Mouse (Mus musculus): Measurements from ENCODE around the gene Olfr1392.
"Not testable (repeated sequence)": the region's sequence is repeated elsewhere in the genome, so short reads cannot be mapped to it uniquely, and the experiment has no call there.

Gene Olfr1392

DNA sequence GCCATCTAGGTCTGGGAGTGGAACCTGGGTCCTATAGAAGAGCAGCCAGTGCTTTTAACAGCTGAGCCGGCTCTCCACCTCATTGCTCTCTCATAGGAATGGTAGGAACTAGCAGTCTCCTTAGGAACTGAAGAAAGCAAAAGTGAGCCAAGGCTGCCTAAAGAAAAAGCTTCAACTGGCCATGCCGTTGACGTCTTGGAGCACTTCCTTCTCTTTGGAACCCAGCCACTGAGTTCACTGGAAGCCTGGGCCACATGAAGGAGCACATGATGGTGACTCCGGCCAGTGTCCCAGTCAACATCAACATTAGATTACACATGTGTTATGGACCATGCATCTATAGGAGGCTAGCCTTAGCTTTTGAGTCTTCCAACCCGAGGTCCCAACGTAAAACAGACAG is 32.0 kb upstream of the Olfr1392 start:
- DNase-seq: no peak

DNA sequence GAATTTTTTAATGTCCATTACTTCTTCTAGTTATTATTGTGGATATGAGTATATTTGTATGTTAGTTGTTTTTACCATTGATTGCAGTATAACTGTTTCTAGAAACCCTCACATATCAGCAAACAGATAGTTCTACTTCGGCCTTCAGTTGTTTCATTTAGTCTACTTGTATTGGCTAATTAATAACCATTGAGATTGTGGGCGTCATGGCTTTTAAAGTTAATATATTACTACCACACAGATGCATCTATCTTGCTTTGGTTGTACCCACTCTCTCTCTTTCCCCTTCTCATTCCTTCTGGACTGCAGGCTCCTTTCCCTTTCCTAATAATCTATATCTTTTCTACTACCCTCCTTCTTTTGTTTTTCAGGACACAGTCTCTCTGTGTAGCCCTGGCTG is 25.8 kb upstream of the Olfr1392 start:
- no peak for DNase-seq

DNA sequence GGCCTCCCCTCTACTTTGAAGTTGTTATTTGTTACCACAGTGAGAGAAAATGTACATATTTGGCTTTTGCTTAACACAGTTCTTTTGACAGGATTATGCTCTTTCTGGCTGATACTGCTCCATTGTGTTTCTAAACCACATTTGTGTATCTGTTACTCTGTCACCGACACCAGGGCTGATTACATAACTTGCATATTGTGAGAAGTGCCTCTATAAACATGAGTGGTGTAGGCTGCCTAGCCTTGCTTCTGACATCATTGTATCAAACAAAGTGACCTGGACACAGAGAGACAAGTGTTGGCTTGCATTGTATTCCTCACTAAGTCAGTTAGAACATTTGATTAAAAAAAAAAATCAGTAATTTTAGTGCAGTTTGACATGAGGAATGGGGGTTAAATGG is 25.3 kb upstream of the Olfr1392 start:
- DNase-seq: no peak

DNA sequence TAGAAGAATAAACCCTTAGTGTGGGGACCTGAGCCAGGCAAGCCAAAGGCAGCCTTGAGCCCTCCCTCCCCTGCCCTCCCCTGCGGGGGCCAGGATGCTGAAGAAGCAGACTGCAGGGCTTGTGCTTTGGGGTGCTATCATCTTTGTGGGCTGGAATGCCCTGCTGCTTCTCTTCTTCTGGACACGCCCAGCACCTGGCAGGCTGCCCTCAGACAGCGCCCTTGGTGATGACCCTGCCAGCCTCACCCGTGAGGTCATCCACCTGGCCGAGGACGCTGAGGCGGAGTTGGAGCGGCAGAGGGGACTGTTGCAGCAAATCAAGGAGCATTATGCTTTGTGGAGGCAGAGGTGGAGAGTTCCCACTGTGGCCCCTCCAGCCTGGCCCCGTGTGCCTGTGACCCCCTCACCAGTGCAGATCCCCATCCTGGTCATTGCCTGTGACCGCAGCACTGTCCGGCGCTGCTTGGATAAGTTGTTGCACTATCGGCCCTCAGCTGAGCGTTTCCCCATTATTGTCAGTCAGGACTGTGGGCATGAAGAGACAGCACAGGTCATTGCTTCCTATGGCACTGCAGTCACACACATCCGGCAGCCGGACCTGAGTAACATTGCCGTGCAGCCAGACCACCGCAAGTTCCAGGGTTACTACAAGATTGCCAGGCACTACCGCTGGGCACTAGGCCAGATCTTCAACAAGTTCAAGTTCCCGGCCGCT is 24.3 kb upstream of the Olfr1392 start:
- peak; percentile 83 for DNase-seq

DNA sequence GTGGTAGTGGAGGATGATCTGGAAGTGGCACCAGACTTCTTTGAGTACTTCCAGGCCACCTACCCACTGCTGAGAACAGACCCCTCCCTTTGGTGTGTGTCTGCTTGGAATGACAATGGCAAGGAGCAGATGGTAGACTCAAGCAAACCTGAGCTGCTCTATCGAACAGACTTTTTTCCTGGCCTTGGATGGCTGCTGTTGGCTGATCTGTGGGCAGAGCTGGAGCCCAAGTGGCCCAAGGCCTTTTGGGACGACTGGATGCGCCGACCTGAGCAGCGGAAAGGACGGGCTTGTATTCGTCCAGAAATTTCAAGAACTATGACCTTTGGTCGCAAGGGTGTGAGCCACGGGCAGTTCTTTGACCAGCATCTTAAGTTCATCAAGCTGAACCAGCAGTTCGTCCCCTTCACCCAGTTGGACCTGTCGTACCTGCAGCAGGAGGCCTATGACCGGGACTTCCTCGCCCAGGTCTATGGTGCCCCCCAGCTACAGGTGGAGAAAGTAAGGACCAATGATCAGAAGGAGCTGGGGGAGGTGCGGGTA is 23.7 kb upstream of the Olfr1392 start:
- DNase-seq: peak; percentile 45

DNA sequence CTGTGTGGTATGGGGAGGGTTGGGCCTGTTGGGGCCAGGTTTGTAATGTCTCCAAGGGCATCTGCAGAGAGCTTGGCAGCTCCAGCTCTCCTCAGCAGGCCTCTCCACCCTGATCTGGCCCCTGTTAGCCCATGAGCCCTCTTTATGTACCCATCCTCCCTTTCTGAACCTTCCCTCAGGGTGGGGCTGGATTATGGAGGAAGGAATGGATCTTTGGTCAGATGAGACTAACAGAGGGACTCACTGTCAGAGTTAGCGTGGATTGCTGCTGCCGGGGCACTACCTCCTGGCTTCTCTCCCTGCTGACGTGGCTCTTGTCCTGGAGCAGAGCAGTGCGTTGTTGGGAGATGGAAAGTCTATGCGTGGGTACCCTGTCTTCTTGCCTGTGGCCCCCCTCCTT is 22.8 kb upstream of the Olfr1392 start:
- no peak for DNase-seq

DNA sequence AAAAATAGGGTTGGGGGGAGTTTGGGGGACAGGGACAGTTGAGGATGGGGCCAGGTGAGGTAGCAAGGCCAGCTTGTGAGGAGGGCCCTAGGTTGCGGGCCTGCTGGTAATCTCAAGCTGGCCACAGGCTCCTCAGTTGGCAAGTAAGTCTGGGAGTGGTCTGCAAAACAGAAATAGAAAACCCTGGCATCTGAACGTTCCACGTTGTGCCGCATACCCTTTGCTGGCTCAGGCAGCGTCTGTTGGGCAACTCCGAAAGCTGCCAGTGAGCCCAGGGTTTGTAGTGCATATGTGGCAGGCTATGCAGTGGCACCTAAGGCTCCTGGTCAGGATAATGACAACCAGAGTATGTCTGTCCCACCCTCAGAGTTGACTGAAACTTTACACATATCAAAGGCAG is 21.9 kb upstream of the Olfr1392 start:
- DNase-seq: no peak

DNA sequence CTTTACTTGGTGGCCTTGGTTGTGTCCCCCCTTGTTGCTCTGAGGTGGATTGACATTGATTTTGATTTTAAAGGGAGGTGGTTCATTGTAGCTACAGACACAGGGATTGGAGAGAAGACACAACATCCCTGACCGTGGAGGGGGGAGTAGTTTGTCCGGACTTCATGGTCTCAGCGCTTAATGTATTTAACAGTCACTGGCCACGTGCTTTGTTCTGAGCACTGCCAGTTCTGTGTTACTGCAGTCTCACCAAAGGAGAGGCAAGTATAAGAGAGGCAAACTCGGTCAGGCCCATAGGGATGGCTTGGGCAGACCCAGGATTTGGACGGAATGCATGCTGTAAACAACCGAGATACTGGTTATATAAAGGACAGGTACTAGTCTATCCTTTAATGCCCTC is 21.0 kb upstream of the Olfr1392 start:
- no peak for DNase-seq

DNA sequence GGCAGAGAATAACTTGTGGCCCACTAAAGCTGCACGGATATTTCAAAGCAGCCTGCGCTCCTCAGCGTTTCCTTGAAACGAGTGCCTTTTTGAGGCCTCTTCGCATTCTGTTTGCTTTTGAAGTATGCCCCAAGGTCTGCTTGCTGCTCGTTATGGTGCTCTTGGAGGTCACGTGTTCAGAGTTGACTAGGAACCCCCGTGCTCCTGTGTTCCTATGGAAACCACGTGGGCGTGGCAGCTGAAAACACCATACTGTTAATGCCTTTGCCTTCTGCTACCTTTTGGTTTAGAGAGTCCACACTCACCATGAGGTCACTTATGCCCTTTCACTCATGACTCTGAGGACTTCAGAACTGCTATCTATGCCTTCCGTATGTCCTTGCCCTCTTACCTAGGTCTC is 20.5 kb upstream of the Olfr1392 start:
- no peak for DNase-seq

DNA sequence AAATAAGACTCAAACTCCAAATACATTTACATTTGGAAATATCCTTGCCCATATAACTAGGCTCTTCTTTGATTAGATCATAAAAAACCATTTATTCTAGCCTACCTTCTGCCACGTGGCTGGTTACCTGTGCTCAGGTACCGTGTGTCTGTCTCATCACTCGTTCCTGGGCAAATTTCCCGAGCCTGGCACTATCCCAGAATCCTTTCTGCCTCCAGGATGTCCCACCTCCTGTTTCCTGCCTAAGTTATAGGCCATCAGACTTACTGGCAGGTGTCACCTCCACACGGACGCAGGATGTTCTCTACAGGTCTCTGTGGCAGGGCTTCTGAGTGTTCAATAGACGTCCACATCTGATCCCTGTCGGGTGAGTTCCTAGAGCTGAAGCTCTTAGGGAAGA is 20.0 kb upstream of the Olfr1392 start:
- no peak for DNase-seq

DNA sequence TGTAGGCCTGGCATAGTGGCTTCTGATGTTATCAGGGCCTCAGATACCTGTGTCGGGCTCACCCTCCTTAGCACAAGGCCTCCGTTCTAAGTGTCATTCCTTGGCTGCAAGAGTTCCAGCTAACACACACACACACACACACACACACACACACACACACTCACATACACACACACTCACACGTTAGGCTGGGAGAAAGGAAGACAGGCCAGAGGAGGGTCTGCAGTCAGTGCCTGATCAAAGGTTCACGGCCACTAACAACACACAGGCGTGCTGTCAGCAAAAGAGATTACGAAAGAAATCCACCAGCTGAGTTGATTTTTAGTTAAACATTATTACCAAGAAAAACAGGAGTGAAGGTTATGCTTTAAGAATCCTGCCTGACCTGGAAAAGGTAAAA is 18.4 kb upstream of the Olfr1392 start:
- peak; percentile 53 for DNase-seq

DNA sequence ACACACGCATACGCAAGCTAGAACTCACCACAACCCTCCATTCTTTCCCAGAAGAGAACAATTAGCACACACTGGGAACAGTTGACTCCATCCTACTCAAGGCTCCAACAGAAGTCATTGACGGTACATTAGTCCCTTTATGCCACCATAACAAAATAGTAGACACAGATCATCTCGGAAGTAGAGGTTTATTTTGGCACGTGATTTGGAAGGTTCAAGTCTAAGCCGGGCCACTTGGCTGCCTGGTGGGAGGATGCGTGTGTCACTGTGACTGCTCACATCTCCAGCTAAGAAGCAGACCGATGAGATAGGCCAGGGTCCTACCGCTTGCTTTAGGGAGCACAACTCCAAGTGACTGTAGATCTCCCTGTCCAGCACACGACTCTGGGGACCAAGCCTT is 17.8 kb upstream of the Olfr1392 start:
- no peak for DNase-seq

DNA sequence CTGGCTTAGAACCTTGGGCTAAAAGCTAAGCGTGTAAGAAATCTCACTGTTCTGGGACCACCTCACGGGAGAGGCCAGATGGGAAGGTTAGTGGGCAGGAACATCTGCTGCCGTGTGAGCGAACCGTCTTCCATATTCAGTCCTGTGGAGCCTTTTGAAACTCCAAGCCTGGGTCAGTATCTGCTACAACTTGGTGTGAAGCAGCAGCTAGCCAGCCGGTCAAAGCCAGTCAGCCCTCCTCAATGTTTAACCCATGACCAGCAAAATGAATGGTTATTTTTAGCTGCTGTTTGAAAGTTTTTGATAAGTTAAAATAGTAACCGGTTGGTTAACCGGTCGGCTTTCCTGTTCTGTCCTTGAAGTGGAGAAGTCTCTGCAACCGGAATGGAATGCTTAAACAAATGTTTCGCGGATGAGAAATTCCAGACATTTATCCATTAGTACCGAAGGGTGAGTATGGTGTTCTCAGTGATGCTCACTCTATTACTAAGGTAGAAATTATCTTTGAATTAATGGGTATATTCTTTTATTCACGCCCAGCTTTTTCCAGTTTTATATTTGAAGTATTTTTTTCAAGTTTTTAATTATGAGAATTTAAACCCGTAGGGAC is 17.0 kb upstream of the Olfr1392 start:
- peak; percentile 44 for DNase-seq

DNA sequence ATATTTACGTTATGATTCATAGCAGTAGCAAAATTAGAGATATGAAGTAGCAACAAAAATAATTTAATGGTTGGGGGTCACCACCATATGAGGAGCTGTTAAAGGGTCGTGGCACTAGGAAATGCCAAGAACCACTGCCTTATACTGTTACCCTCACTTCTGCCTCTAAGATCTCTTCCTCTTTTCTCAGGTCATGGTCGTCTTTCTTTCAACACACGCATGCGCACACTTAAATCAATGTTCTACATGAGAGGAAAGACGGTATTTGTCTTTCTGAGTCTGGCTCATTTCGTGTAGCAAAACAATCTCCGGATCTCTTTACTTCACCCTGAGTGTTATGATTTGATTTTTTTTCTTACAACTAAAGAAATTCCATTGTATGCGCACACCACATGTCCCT is 15.3 kb upstream of the Olfr1392 start:
- no peak for DNase-seq

DNA sequence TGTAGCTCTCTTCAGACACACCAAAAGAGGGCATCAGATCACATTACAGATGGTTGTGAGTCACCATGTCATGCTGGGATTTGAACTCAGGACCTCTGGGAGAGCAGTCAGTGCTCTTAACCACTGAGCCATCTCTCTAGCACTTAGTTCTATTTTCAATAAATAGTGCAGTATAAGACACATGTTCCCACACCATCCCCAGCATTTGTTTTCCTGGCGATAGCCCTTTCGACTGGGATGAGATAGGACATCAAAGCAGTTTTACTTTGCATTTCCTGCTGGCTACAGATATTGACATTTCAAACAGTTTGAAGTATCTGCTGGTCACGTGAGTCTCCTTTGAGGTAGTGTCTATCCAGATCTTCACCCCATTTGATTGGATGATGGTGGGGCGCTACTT is 14.7 kb upstream of the Olfr1392 start:
- DNase-seq: no peak

DNA sequence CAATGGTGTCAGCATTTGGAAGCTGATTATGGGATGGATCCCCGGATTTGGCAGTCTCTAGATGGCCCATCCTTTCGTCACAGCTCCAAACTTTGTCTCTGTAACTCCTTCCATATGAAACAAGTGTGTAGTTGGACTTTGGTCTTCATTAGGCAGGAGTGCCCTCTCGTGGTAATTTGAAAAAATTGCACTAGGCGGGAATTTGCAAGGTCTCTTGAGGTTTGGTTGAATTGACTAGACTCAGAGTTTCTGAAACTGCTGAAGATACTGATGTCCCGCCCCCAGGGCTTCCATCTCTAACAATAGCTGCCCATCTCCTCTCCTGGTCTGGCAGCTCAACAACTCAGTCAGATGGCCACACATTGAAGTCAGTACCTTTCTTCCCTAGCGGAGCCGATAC is 13.7 kb upstream of the Olfr1392 start:
- peak; percentile 52 for DNase-seq

DNA sequence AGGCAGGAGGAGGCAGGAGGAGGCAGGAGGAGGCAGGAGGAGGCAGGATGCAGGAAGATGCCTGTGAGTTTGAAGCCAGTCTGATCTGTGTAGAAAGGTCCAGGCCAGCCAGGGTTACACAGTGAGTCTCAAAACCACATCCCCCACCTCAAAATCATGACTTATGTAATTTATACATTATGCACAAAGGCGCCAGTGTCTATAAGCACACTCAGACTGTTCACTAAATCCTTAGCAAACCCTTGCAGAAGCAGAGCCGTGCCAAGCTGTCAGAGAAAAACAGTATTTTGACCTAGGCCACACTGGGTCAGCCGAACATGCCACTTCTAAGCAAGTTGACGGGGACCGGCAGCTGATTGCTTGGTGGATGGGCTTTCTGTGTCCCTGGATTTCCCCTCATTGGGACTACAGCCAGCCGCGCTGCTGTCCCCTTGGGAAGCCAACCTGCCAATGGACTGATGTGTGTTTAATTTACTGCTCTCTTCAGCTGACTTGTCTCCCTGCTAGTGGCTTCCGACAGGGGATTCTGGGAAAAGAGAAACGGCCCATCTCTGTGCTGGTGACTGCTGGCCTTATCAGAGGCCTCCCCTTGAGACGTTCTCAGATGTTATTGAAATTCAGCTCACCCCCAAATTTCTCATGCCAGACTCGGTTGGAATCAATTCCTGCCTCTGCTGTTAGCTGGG is 11.1 kb upstream of the Olfr1392 start:
- no peak for DNase-seq

DNA sequence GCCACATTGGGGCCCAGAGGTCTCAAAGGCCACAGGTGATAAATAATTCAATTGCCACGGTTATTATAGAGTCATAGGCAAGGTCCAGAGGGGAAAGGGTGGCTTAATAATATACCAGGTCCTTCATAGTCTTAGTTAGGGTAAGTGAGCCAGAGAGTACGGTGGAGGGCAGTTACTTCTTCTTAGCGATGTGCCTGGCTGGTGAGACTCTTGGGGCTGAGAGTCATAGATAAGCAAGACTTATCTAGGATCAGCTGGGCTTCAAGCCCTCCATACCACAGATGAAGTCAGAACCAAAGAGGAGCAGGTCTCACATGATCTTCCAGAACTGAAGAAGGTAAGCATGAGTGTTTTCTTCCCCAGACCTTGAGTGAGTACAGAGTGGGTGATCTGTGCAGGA is 6.9 kb upstream of the Olfr1392 start, which contains the start of gene Olfr1393:
Gene Olfr1393, plus strand, starts transcription at position 83 of the 400 bp plus-strand sequence.
- DNase-seq: no peak

DNA sequence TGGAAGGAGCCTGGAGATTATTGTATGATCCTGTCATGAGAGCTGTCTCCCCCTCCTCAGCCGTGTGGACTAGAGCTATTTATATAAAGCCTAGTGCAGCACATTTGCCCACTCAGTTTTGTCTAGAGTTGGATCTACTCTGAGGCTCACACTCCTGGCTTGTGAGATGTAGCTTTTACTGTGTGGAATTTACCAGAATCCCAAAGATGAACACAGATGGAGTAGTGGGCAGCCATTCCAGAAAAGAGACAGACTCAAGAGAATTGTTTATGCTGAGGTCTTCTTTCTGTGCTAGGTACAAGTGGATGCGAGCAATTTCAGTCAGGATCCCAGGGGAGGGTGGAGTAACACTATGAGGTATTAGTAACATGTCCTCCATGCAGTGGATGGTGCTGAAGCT is 2.2 kb downstream of the Olfr1392 start:
- no peak for DNase-seq

DNA sequence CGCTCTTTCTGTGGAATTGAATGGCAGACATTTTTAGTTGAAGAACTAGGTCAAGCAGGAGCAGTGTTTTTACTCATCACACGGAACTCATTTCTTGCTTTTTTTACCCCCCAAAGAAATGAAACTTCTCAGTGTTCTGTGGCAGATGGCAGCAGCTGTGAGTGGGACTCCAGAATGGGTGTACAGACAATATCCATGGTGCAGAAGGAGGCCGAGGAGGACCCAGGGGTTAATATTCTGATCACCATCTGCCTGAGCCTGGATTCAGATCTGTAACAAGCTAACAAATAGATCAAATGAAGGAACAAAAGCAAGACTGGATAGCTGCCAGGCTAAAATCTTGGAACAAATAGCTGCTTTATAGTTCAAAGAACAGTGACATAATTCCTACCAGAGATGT is 7.7 kb downstream of the Olfr1392 start:
- DNase-seq: no peak

DNA sequence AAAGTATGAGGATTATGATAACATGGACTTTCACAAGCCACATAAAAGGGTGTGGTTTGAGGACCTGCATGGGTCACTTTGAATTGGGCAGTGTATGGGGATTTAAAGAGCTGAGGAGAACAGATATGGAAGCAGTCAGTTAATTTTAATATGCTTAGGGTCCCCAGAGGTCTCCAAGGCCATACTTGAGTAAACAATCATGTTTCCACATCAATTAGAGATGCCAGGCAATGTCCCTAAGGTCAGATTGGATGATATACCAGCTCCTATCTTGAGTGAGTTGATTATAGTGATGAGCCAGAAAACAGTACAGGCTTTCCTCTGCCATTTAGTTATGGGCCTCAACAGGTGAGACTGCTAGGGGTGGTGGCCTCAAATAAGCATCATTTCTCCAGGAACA is 19.4 kb downstream of the Olfr1392 start, which contains the start of gene Olfr10:
Gene Olfr10, plus strand, starts transcription at position 301 of the 400 bp plus-strand sequence.
- no peak for DNase-seq

DNA sequence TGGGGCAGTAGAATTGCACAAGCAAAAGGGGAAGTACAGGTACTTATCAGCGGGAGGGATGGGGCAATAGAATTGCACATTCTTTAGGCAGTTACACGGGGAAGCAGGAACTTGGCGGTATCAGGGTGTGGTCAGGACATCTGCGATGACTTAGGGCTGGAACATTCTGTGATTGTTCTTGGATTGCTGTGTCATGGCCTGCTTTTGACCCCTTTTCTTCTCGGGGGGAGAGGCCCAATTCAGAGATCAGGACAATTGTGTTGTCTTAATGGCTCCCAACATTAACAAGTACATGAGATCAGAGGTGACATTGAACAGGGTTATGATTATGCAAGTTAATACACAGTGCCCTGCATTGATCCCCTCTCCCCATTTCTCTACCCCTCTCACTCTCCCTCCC is 23.5 kb downstream of the Olfr1392 start:
- DNase-seq: not testable (repeated sequence)

DNA sequence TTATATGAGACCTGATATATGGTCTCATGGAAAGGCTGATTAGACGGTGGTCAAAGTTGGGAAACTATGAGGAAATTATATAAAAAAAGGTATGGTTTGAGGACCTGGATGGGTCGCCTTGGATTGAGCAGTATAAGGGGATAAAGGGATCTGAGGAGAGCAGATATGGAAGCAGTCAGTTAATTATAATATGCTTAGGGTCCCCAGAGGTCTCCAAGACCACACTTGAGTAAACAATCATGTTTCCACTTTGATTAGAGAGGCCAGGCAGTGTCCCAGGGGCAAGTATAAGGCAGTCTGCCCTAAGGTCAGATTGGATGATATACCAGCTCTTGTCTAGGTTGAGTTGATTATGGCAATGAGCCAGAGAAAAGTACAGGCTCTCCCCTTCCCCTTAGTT is 37.4 kb downstream of the Olfr1392 start, which contains the start of gene Olfr1391:
Gene Olfr1391, plus strand, starts transcription at position 301 of the 400 bp plus-strand sequence.
- DNase-seq: no peak

DNA sequence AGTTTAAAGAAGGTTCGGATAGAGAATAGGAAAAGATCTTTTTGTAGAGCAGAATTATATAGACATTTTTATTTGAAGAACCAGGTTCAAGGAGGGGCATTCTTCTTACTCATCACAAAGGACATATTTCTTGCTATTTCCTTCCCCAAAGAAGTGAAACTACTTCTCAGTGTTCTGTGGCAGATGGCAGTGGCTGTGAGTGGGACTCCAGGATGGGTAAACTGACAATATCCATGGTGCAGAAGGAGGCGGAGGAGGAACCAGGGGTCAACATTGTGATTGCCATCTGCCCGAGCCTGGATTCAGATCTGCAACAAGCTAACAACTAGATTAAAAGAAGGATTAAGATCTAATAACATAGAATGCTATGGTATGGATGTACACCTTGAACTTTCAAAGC is 41.6 kb downstream of the Olfr1392 start:
- no peak for DNase-seq
